Mouse (Mus musculus) MEL (cell line): ENCODE results near the gene Enpep. TPM values are rescaled to one million over a fixed set of nuclear protein-coding genes. Genes with fewer than 3 reads are reported as not detected.

Experiments
- DNase-seq: peaks from one replicate; pipeline ENCODE4 v3.0.0; 2011; ENCODE audit warnings: low read depth, low spot score
- H3K27ac ChIP-seq: 2 replicates; pipeline ENCODE4 v1.5.1; 2012; ENCODE audit warnings: low read depth, mild to moderate bottlenecking, control low read depth, low read length, moderate library complexity; ENCODE audit not compliant: control insufficient read depth
- H3K27me3 ChIP-seq, 2 experiments: fragments of 150-350 bp in 1 of 2; sonication (generic) in 1 of 2; 2 replicates each; pipeline ENCODE4 v1.6.1; 2012; ENCODE audit warnings: low read length in 2 of 2, mild to moderate bottlenecking in 2 of 2, improper control_type of control experiment in 1 of 2, moderate library complexity in 1 of 2; ENCODE audit not compliant: insufficient read depth in 2 of 2, control insufficient read depth in 1 of 2
- H3K36me3 ChIP-seq, 2 experiments: 2 replicates each; pipeline ENCODE4 v1.6.1; 2012 to 2014; ENCODE audit warnings: low read length in 2 of 2, improper control_type of control experiment in 1 of 2, inconsistent platforms in 1 of 2, mild to moderate bottlenecking in 1 of 2; ENCODE audit not compliant: insufficient read depth in 2 of 2, control insufficient read depth in 1 of 2
- H3K4me1 ChIP-seq, 2 experiments: fragments of 150-350 bp in 1 of 2; sonication (generic) in 1 of 2; 2 replicates each; pipeline ENCODE4 v1.6.1; 2012; ENCODE audit warnings: low read length in 2 of 2, improper control_type of control experiment in 1 of 2, mild to moderate bottlenecking in 1 of 2; ENCODE audit not compliant: insufficient read depth in 2 of 2, control insufficient read depth in 1 of 2
- H3K4me3 ChIP-seq, 2 experiments: fragments of 150-350 bp in 1 of 2; sonication (generic) in 1 of 2; 2 replicates each; pipeline ENCODE4 v1.5.1; 2012; ENCODE audit warnings: low read depth in 2 of 2, low read length in 2 of 2, mild to moderate bottlenecking in 2 of 2, moderate library complexity in 2 of 2, control low read depth in 1 of 2, improper control_type of control experiment in 1 of 2; ENCODE audit not compliant: control insufficient read depth in 1 of 2, insufficient read depth in 1 of 2
- H3K79me2 ChIP-seq: 2 replicates; pipeline ENCODE4 v1.6.1; 2012; ENCODE audit warnings: mild to moderate bottlenecking, low read length, moderate library complexity; ENCODE audit not compliant: control insufficient read depth, poor library complexity, insufficient read depth
- H3K9ac ChIP-seq: 2 replicates; pipeline ENCODE4 v1.6.1; 2012; ENCODE audit warnings: low read depth, mild to moderate bottlenecking, control low read depth, low read length, moderate library complexity; ENCODE audit not compliant: control insufficient read depth, poor library complexity, severe bottlenecking
- H3K9me3 ChIP-seq: fragments of 150-350 bp; sonication (generic); replicated peaks from 2 replicates; pipeline ENCODE4 v1.6.1; 2012; ENCODE audit warnings: mild to moderate bottlenecking, low read length, improper control_type of control experiment, moderate library complexity; ENCODE audit not compliant: insufficient read depth
- ELF1 ChIP-seq: IDR thresholded peaks from 2 replicates; pipeline ENCODE4 v1.6.1; 2014; ENCODE audit warnings: low read depth, mild to moderate bottlenecking, inconsistent platforms, low read length, improper control_type of control experiment, moderate library complexity
- EP300 ChIP-seq, 2 experiments: IDR thresholded peaks; 2 replicates each; pipeline ENCODE4 v1.6.1; 2011; ENCODE audit warnings: improper control_type of control experiment in 2 of 2, low read length in 2 of 2, low read depth in 1 of 2, mild to moderate bottlenecking in 1 of 2
- ETS1 ChIP-seq: IDR thresholded peaks from 2 replicates; pipeline ENCODE4 v1.6.1; 2012; ENCODE audit warnings: low read depth, mild to moderate bottlenecking, inconsistent platforms, low read length, improper control_type of control experiment, moderate library complexity
- GABPA ChIP-seq: IDR thresholded peaks from 2 replicates; pipeline ENCODE4 v1.6.1; 2012; ENCODE audit warnings: low read depth, mild to moderate bottlenecking, inconsistent platforms, low read length, improper control_type of control experiment, moderate library complexity
- HCFC1 ChIP-seq: IDR thresholded peaks from 2 replicates; pipeline ENCODE4 v1.6.1; 2012; ENCODE audit warnings: low read depth, mild to moderate bottlenecking, inconsistent platforms, low read length, improper control_type of control experiment, moderate library complexity
- JUND ChIP-seq: IDR thresholded peaks from 2 replicates; pipeline ENCODE4 v1.6.1; 2011; ENCODE audit warnings: low read depth, mild to moderate bottlenecking, improper control_type of control experiment, low read length
- KAT2A ChIP-seq: conservative IDR thresholded peaks from 2 replicates; pipeline ENCODE4 v1.6.1; 2012; ENCODE audit warnings: low read depth, low read length, improper control_type of control experiment, inconsistent platforms
- MAFK ChIP-seq: IDR thresholded peaks from 2 replicates; pipeline ENCODE4 v1.6.1; 2011; ENCODE audit warnings: low read depth, mild to moderate bottlenecking, low read length, improper control_type of control experiment, borderline replicate concordance
- MAX ChIP-seq: IDR thresholded peaks from 2 replicates; pipeline ENCODE4 v1.6.1; 2011; ENCODE audit warnings: low read length, improper control_type of control experiment
- MYC ChIP-seq: IDR thresholded peaks from 2 replicates; pipeline ENCODE4 v1.6.1; 2011; ENCODE audit warnings: low read depth, mild to moderate bottlenecking, low read length, improper control_type of control experiment, moderate library complexity
- NRF1 ChIP-seq: IDR thresholded peaks from 2 replicates; pipeline ENCODE4 v1.6.1; 2014; ENCODE audit warnings: low read depth, mild to moderate bottlenecking, inconsistent platforms, low read length, improper control_type of control experiment, moderate library complexity; ENCODE audit not compliant: poor library complexity, insufficient read depth, severe bottlenecking
- POLR2AphosphoS2 ChIP-seq: IDR thresholded peaks from 2 replicates; pipeline ENCODE4 v1.6.1; 2011; ENCODE audit warnings: low read length, improper control_type of control experiment
- RAD21 ChIP-seq: IDR thresholded peaks from 2 replicates; pipeline ENCODE4 v1.6.1; 2011; ENCODE audit warnings: mild to moderate bottlenecking, low read depth, low read length, improper control_type of control experiment
- SMC3 ChIP-seq: IDR thresholded peaks from 2 replicates; pipeline ENCODE4 v1.6.1; 2011; ENCODE audit warnings: low read depth, low read length, improper control_type of control experiment
- TCF12 ChIP-seq: IDR thresholded peaks from 2 replicates; pipeline ENCODE4 v1.6.1; 2014; ENCODE audit warnings: low read depth, mild to moderate bottlenecking, inconsistent platforms, low read length, improper control_type of control experiment, moderate library complexity
- ZC3H11A ChIP-seq: IDR thresholded peaks from 2 replicates; pipeline ENCODE4 v1.6.1; 2012; ENCODE audit warnings: low read depth, mild to moderate bottlenecking, inconsistent platforms, low read length, improper control_type of control experiment
- polyA plus RNA-seq, 2 experiments: library from polyadenylated mRNA; stranded (reverse) in 1 of 2; unstranded in 1 of 2; fragments of >175 nt in 1 of 2; fragments of >200 nt in 1 of 2; gene quantifications; 2 replicates each; pipeline versions ENCODE4 v1.2.1 to v1.2.4; 2012; ENCODE audit warnings: low replicate concordance in 2 of 2, low read depth in 1 of 2; ENCODE audit not compliant: insufficient read length in 2 of 2, insufficient read depth in 1 of 2, missing spikeins in 1 of 2
- total RNA-seq: library from RNA; depleted of rRNA; stranded (reverse); fragments of 300-350 nt; gene quantifications from 2 replicates; pipeline ENCODE4 v1.2.3, GENCODE M21; 2012

Gene Enpep
- total and polyA plus RNA-seq, 3 experiments = not detected

- TF ChIP-seq GABPA (no peak), ETS1 (no peak)
- TF ChIP-seq, all 39 proteins: peak for 0
- no peaks in the 10 kb centered on the region for H3K27me3 ChIP-seq
- no peak overlapping the region for H3K27ac ChIP-seq
- no peak overlapping the region for H3K4me3 ChIP-seq
- H3K79me2 ChIP-seq = no peaks in the 10 kb centered on the region
- no peaks in the 10 kb centered on the region for H3K4me1 ChIP-seq
- DNase-seq = no peak
- no peaks in the 10 kb centered on the region for H3K36me3 ChIP-seq
- no peaks in the 10 kb centered on the region for H3K9me3 ChIP-seq
- no peak overlapping the region for H3K9ac ChIP-seq
Measured at GRCm38 (mm10) chr3:129223401-129223800, 109.1 kb downstream of the Enpep start.

- Histone ChIP-seq H3K27ac (no peak overlapping the region), H3K9me3 (no peaks in the 10 kb centered on the region), H3K36me3 (no peaks in the 10 kb centered on the region), H3K79me2 (no peaks in the 10 kb centered on the region), H3K4me3 (no peak overlapping the region), H3K27me3 (no peaks in the 10 kb centered on the region), H3K4me1 (no peaks in the 10 kb centered on the region), H3K9ac (no peak overlapping the region)
- no peak for DNase-seq
- no peak for TF ChIP-seq JUND
- no peak for TF ChIP-seq ETS1
- no peak for TF ChIP-seq SMC3
- TF ChIP-seq ELF1 = no peak
- TF ChIP-seq EP300 (IDR thresholded peaks at IDR 0.05; ENCODE audit: low read depth in 1 of 2, low read length in 2 of 2) = no peak
- no peak for TF ChIP-seq MAX
- no peak for TF ChIP-seq HCFC1
- TF ChIP-seq KAT2A = no peak
- no peak for TF ChIP-seq TCF12
- no peak for TF ChIP-seq GABPA
- no peak for TF ChIP-seq NRF1
- no peak for TF ChIP-seq MAFK
- no peak for TF ChIP-seq RAD21
- TF ChIP-seq MYC = no peak
- TF ChIP-seq ZC3H11A = no peak
- no peak for TF ChIP-seq POLR2AphosphoS2
Measured at GRCm38 (mm10) chr3:129222448-129223290, 109.9 kb downstream of the Enpep start.
